Mouse (Mus musculus) midbrain, postnatal 0 days (tissue): ENCODE results near the gene Nckap1l. TPM values are rescaled to one million over a fixed set of nuclear protein-coding genes. Genes with fewer than 3 reads are reported as not detected.

Experiments used
- ATAC-seq: fragments of 200-750 bp; cut with Nextera tagmentation; 2 replicates; pipeline ENCODE4 v1.8.0; 2017; ENCODE audit warnings: moderate number of reproducible peaks, mild to moderate bottlenecking, moderate TSS enrichment, moderate library complexity; ENCODE audit not compliant: low FRiP score
- DNase-seq: peaks from one replicate; pipeline ENCODE4 v3.0.0-alpha.2; 2015; ENCODE audit warnings: low spot score
- H3K27ac ChIP-seq: fragments of 300-500 bp; sonication (generic); 2 replicates; pipeline ENCODE4 v1.5.1; 2014; ENCODE audit warnings: low read depth, mild to moderate bottlenecking, low read length, mixed read lengths
- H3K27me3 ChIP-seq: fragments of 300-500 bp; sonication (generic); 2 replicates; pipeline ENCODE4 v1.6.1; 2014; ENCODE audit warnings: low read length, control low read depth, mixed read lengths; ENCODE audit not compliant: insufficient read depth
- H3K36me3 ChIP-seq: fragments of 300-500 bp; sonication (generic); 2 replicates; pipeline ENCODE4 v1.6.1; 2014; ENCODE audit warnings: low read length, control low read depth, mixed read lengths; ENCODE audit not compliant: insufficient read depth
- H3K4me1 ChIP-seq: fragments of 300-500 bp; sonication (generic); 2 replicates; pipeline ENCODE4 v1.6.1; 2014; ENCODE audit warnings: mild to moderate bottlenecking, control low read depth, antibody characterized with exemption, low read length, mixed read lengths; ENCODE audit not compliant: insufficient read depth
- H3K4me2 ChIP-seq: fragments of 300-500 bp; sonication (generic); 2 replicates; pipeline ENCODE4 v1.6.1; 2014; ENCODE audit warnings: low read depth, mild to moderate bottlenecking, low read length, mixed read lengths; ENCODE audit not compliant: poor library complexity, severe bottlenecking
- H3K4me3 ChIP-seq: fragments of 300-500 bp; sonication (generic); 2 replicates; pipeline ENCODE4 v1.5.1; 2014; ENCODE audit warnings: low read depth, mild to moderate bottlenecking, low read length, moderate library complexity
- H3K9ac ChIP-seq: fragments of 300-500 bp; sonication (generic); replicated peaks from 2 replicates; pipeline ENCODE4 v1.6.1; 2014; ENCODE audit warnings: mild to moderate bottlenecking, low read length, moderate library complexity, mixed read lengths; ENCODE audit not compliant: poor library complexity, severe bottlenecking
- H3K9me3 ChIP-seq: fragments of 300-500 bp; sonication (generic); 2 replicates; pipeline ENCODE4 v1.6.1; 2016; ENCODE audit warnings: low read length, control low read depth
- CTCF ChIP-seq: IDR thresholded peaks from 2 replicates; pipeline ENCODE4 v1.5.1; 2016; ENCODE audit warnings: antibody characterized with exemption, mild to moderate bottlenecking
- WGBS: fragments of 180-500 bp; shearing (Covaris S2); extraction: QIAGEN DNeasy Blood & Tissue Kit; methylation state at CpG from one replicate; pipeline ENCODE4 v1.1.7; 2014; 5-methylcytosine and 5-hydroxymethylcytosine counted together
- polyA plus RNA-seq: library from polyadenylated mRNA; unstranded; fragments of >200 nt; fragmentation: Nextera tagmentation; extraction: Ambion mirVana; gene quantifications from 2 replicates; pipeline ENCODE4 v1.2.1, GENCODE M21; 2015
- total RNA-seq: library from RNA; depleted of rRNA; stranded (reverse); fragments of >200 nt; gene quantifications from 2 replicates; pipeline ENCODE4 v1.2.3, GENCODE M21; 2014

Gene Nckap1l
- total and polyA plus RNA-seq, 2 experiments from 2014 or later: 2.4 to 4.7 TPM

- H3K9ac ChIP-seq: no peak overlapping the region
- DNase-seq (no peak), ATAC-seq (no peak)
- H3K4me1 ChIP-seq: peaks cover 4% of the 10 kb centered on the region
- TF ChIP-seq CTCF: no peak
- H3K4me3 ChIP-seq: no peak overlapping the region
- no peaks in the 10 kb centered on the region for H3K27me3 ChIP-seq
- 54% methylated on average over 4 of the region's 4 CpGs for WGBS
- no peak overlapping the region for H3K27ac ChIP-seq
- H3K4me2 ChIP-seq: no peak overlapping the region
- no peaks in the 10 kb centered on the region for H3K36me3 ChIP-seq
- no peaks in the 10 kb centered on the region for H3K9me3 ChIP-seq
Observed at GRCm38 (mm10) chr15:103488336-103488735, 34.7 kb downstream of the Nckap1l start.

DNA sequence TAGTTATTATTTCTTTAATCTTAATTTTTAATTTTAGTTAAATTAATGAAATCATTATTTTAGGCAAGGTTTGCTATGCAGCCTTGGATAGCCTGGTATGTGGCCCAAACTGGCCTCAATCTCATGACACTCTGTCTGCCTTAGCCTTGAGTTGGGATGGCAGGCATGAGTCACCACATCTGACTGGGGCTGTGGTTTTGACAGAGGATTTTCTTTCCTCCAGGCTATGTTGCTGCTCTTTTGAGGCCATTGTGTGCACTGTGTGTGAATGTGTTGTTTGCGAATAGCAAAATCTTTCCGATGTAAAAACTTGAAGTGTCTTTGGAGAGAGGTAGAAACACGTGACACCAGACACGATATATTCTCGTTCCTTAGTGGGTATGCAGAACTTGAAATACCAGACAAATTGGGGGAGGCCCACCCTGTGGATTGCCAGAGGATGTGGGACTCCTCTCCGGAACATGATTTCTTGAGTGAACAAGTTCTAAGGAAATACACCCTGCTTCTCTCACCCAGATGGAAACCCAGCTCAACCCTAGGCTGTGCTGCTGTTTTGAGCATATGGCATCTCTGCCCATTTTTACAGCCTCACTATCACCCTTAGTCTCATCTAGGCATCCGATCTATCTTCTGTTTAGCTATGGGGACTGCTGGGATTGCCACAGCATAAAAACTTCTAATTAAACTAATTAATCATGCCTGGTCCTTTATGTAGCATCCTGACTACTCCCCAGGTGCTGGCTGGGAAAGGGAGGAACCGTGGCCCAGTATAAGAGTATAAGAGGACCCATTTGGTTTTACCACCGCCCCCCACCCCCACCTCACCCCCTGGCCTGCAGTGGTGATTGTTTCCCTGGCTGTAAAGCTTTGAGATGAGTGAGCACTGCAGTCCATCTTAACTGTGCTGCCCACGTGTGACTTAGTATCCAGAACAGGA lies 42.9 kb downstream of the Nckap1l start:
- ATAC-seq (no peak), DNase-seq (no peak)
- Histone ChIP-seq H3K27ac (no peak overlapping the region), H3K9me3 (no peaks in the 10 kb centered on the region), H3K4me1 (peaks cover 2% of the 10 kb centered on the region; the same call in 1 of the 2 replicates), H3K36me3 (no peaks in the 10 kb centered on the region), H3K4me2 (no peak overlapping the region), H3K27me3 (no peaks in the 10 kb centered on the region), H3K9ac (no peak overlapping the region), H3K4me3 (no peak overlapping the region)
- TF ChIP-seq CTCF: no peak
- whole genome bisulfite sequencing: 76% methylated on average over 10 of the region's 10 CpGs

GRCm38 (mm10) chr15:103498157-103498556 lies 44.6 kb downstream of the Nckap1l start:
- WGBS: 37% methylated on average over 3 of the region's 3 CpGs
- H3K27ac ChIP-seq: no peak overlapping the region

DNA sequence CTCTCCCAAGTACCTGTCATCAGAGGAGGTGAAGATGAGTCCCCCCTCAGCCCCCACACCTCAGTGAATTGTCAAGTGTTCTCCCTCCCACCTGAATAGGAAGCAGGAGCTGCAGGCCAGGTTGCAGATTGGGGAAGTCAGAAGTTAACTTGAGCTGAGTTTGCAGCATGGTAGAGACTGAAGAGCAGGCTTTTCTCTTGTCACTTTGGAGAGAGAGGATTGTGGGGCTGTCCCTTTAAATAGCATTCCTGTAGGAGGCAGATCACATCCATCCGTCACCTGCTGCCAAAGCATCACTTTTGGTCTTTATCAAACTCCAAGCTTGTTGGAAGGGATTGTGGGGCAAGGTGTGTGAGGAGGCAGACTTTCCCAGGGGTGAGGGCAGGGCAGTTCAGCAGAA lies 47.1 kb downstream of the Nckap1l start:
- no peak overlapping the region for H3K4me2 ChIP-seq
- H3K4me1 ChIP-seq: peaks cover 8% of the 10 kb centered on the region; the same call in 1 of the 2 replicates
- H3K4me3 ChIP-seq: no peak overlapping the region
- H3K27ac ChIP-seq: no peak overlapping the region
- 69% methylated on average over 1 of the region's 1 CpGs for WGBS
- H3K27me3 ChIP-seq: no peaks in the 10 kb centered on the region
- ATAC-seq (no peak), DNase-seq (no peak)
- no peak for TF ChIP-seq CTCF
- no peaks in the 10 kb centered on the region for H3K36me3 ChIP-seq
- H3K9ac ChIP-seq: no peak overlapping the region
- H3K9me3 ChIP-seq: no peaks in the 10 kb centered on the region

More at GRCm38 (mm10) chr15:103498157-103498556, 44.6 kb downstream of the Nckap1l start:
- ATAC-seq (no peak), DNase-seq (no peak)
- no peak overlapping the region for H3K4me3 ChIP-seq
- H3K4me2 ChIP-seq: no peak overlapping the region
- no peaks in the 10 kb centered on the region for H3K27me3 ChIP-seq
- H3K9me3 ChIP-seq: no peaks in the 10 kb centered on the region
- H3K36me3 ChIP-seq: no peaks in the 10 kb centered on the region
- no peak overlapping the region for H3K9ac ChIP-seq
- no peaks in the 10 kb centered on the region for H3K4me1 ChIP-seq
- TF ChIP-seq CTCF: no peak

DNA sequence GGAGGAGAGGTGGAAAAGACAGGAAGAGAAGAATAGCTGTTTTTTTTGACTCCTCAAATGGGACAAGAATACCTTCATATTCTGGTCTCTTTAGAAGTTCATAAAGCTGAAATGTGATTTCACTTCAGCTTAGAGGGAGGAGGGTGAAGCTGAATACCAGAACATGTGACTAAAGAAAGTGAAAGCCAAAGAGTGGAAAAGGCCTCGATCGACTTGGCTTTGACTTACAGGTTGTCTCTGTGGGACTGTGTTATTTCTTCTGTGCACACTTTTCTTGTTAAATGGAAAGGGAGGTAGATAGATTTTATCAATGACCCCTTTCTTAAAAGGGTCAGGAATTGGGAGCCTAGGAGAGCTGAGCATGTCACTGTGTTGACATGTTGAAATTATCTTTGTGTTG lies 47.6 kb downstream of the Nckap1l start:
- no peak for TF ChIP-seq CTCF
- no peaks in the 10 kb centered on the region for H3K9me3 ChIP-seq
- no peaks in the 10 kb centered on the region for H3K36me3 ChIP-seq
- WGBS: 58% methylated on average over 2 of the region's 2 CpGs
- no peak for DNase-seq
- H3K4me2 ChIP-seq: no peak overlapping the region
- no peak for ATAC-seq
- no peaks in the 10 kb centered on the region for H3K27me3 ChIP-seq
- H3K4me3 ChIP-seq: no peak overlapping the region
- H3K4me1 ChIP-seq: peaks cover 8% of the 10 kb centered on the region; the same call in 1 of the 2 replicates
- H3K27ac ChIP-seq: no peak overlapping the region
- H3K9ac ChIP-seq: no peak overlapping the region
